Mouse (Mus musculus): Measurements from ENCODE around the gene Ninj2.

Ninj2 gene

DNA sequence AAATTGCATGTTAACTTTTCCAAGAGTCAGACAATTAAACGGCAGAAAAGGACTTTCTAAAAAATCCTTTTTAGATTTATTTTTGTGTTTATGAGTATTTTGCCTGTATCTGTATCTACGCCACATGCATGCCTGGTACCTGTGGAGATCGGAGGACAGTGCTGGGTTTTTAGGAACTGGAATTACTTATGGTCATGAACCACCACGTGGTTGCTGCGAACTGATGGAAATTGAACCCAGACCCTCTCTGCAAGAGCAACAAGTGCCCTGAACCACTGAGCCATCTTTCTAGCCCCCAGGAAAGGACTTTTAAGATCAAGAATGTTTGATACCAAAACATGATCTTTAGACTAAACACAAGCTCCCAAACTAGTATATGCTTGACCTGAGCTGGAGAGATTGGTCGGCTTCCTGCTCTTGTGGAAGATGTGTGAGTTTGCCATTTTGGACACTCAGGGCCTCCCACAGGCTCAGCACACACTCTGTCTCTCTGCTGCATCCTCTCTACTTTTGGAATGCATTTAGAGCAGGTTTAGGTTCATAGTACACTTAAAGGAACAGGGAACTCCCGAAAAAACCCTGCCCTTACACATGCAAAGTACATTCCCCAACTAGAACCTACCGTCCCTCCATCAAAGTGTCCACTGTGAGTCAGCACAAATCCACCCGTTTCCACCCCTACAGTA, 1.1 kb downstream of the Ninj2 start:
- DNase-seq: no peak

GRCm38 (mm10) chr6:120095096-120095495, 1.9 kb downstream of the Ninj2 start:
- no peak for DNase-seq

DNA sequence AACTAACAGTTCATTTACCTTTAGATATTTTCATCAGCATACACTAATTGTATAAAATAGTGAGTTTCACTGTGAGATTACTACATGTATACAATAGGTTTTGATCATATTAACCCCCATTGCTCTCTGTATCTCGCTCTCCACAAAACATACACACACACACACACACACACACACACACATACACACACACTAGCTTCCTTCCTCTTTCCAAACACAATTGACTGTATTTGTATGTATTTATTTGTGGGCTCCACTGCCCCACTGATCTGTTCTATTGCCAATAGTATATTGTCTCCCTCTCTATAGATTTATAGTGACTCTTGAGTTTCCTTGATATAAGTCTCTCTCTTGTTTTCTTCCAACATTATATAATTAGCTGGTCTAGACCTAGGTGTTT, 2.4 kb downstream of the Ninj2 start:
- DNase-seq: no peak

GRCm38 (mm10) chr6:120099392-120099791, 6.2 kb downstream of the Ninj2 start:
- DNase-seq: no peak

- DNase-seq: no peak
Observed at GRCm38 (mm10) chr6:120101221-120101620, 8.1 kb downstream of the Ninj2 start.

DNA sequence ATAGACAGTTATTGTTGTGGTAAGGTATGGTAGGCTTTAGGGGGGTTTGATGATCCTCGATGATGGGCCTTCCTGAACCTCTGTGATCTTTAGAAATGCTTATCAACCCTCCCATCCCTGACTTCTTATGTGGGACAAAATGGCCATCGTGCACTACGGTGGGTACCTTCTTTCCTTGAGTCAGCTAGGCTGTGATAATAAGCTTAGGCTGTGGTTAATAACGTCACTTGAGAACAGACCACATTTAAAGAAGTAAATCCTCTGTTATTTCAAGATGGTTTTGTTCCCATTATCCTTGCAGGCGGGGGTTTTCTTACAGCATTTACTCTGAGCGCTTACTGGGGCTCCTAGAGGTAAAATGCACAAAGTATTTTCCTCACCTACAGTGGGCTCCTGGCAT, 8.8 kb downstream of the Ninj2 start:
- DNase-seq: no peak

DNA sequence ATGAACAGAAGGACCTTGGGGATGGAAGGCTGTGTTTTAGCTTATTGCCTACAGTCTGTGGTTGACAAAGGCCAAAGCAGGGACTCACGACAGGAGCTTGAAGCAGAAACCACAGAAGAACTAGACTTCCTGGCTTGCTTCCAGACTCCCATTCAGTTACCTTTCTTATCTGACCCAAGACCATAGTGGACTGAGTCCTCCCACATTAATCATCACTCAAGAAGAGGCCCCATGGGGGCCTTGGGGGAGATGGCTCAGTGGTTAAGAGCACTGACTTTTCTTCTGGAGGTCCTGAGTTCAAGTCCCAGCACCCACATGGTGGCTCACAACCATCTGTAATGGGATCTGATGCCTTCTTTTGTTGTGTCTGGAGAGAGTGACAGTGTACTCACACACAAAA, 10.0 kb downstream of the Ninj2 start:
- DNase-seq: no peak

DNA sequence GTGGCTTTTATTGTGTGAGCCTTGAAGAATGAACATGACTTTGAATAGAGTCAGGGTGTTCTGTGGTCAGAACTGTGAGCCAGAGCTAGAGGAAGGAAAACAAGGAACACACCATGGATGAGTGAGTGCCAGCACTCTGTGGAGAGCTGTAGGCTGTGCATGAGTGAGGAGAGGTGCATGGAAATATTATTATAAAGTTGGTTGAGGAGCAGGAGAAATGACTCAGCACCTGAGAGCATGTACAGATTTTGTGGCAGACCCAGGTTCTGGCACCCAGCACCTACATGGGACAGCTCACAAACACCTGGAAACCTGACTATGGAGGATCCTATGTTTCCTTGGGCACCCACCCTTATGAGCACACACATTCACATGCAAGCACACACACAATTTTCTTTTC, 11.9 kb downstream of the Ninj2 start:
- DNase-seq: no peak

GRCm38 (mm10) chr6:120107586-120107985, 14.4 kb downstream of the Ninj2 start:
- no peak for DNase-seq

GRCm38 (mm10) chr6:120108061-120108460, 14.9 kb downstream of the Ninj2 start:
- DNase-seq: no peak

DNA sequence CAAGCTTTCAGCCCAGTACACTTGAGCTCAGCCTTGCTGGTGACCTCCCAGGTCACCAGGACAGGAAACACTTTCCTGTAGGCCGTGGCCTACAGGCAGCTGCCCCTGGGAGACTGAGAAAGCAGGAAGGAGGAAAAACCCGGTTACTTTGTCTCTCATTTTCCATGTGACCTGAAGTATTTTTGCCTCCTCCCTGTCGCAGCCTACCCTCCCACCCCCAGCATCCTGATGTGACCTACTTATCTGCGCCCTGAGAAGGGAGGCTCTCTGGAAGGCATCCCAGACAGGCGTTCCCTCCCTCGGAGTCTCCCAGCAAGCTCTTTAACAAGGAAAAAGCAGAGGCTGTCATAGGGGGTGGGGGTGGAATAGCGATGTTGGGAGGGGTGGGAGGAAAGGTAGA, 16.0 kb downstream of the Ninj2 start:
- DNase-seq: no peak

- DNase-seq: no peak
Observed at GRCm38 (mm10) chr6:120109932-120110331, 16.8 kb downstream of the Ninj2 start.

GRCm38 (mm10) chr6:120110738-120111409, 17.7 kb downstream of the Ninj2 start:
- no peak for DNase-seq

- no peak for DNase-seq
Observed at GRCm38 (mm10) chr6:120111410-120111783, 18.2 kb downstream of the Ninj2 start.

DNA sequence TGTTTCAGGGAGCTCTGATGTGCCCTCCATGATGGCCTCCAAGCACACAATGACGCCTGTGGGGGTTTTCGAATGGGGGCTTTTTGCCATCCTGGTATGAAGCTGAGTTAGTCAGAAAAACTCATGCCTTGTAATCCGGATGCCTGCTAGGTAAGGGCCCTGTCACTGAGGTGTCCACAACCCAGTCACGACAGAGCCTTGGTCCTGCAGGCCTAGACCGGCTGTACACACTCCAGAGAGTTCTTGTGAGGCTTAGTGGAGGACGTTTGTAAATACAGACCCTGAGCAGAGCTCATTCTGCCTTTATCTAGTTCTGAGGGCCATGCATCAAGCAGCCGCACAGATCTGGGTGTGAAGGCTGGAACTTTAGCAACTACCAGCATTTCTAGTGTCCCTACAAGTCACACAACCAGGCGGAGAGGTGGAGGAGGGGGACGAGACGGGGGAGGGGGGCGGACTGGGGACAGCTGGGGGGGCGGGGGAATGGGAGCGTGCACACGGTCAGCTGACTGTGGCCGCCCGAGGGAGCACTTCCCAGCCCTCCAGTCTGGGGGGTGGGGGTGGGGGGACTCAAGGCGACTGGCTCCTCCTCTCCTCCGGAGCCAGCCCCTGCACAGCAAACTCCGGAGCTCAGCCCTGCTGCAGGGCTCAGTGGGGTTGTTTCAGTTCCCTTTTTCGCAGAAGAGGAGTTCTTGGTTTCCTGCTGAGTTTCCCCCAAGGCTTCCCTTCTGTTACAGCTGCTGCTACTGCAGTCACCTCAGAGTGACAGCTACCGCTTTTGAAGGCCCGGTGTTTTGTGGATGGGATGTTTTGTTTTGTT, 19.0 kb downstream of the Ninj2 start:
- DNase-seq: peak; percentile 90

- no peak for DNase-seq
Observed at GRCm38 (mm10) chr6:120113856-120114255, 20.7 kb downstream of the Ninj2 start.

GRCm38 (mm10) chr6:120114271-120114670, 21.1 kb downstream of the Ninj2 start:
- DNase-seq: no peak

DNA sequence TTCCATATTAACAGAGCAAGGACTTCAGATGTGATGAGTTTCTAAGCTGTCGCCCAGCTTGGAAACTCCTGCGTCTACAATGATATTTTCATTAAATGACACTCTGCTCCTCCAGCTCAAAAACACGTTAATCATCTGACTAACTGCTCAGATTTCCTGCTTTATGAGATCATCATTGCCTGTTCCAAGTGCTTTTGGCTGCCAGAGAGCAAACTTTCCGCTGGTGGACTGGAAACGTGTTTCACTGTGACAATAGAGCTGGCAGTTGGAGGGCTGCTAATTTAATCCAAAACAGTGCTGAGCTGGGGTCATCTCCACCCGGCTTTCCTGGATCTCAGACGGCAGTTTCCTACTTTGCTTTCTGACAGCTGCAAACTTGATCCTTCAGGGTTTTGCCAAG, 21.5 kb downstream of the Ninj2 start:
- no peak for DNase-seq

DNA sequence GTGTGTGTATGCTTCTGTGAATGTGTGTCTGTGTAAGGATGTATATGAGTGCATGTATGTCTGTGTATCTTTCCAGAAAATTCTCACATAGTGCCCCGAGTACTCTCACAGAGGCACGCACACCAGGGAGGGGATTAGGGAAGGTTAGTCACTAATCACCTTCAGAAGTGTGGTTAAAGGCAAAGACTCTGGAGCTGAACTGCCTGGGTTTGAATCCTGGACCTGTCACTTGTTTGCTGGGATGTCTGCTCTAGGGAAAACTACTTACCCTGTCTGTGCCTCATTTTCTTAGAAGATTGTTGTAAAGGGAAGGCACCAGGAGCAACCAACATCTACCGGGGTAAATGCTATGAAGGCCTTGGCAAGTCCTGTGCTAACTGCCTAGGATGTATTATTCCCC, 22.3 kb downstream of the Ninj2 start:
- no peak for DNase-seq

DNA sequence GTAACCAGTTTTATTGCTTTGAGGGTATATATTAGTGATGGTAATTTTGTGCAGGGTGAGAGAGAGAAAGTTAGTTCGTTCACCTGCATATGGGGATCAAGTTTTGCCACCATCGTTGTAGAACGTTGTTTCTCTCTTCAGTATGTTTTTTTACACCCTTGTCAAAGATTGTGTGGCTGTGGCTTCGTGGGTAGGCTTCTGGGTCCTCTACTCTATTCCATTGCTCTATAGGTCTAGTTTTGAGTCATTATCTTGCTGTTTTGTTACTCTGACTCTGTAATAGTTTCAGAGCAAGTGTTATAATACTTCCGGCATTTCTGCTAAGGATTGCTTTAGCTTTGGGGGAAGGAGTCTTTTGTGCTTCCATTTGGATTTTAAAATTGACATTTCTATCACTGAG, 26.7 kb downstream of the Ninj2 start:
- no peak for DNase-seq

DNA sequence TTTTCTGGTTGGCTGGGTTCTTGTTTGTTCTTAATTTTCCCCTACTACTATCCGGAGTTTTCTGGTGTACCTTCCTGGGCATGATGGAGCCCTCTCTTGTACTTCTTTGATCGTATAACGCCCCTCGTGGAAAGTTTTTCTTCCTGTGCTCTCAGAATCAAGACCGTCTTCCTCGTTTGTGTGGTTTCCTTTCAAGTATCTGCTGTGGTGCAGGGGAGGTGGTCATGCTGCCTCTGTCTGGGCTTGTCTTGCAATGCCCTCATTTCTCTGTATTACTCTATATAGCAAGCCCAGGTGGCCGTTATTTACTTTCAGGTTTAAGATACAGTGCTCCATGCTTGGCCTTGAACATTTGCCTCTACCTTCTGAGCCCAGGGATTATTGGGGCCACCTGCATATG, 31.5 kb downstream of the Ninj2 start:
- DNase-seq: no peak

- no peak for DNase-seq
Observed at GRCm38 (mm10) chr6:120126456-120126855, 33.3 kb downstream of the Ninj2 start.

DNA sequence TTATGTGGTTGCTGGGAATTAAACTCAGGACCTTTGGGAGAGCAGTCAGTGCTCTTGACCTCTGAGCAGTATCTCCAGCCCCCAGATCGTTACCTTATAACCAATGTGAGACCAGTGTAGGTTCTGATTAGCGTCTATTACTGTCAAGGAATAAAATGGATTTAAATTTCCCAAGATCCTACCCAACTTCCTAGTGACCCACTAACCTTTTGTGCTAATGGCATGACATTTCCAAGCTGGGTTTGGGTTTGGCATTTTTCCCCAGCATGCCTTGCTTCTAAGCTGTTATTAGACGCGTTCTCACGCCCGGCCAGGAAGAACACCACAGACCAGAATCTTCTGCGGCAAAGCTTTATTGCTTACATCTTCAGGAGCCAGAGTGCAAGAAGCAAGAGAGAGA, 34.2 kb downstream of the Ninj2 start:
- DNase-seq: no peak

GRCm38 (mm10) chr6:120134748-120135147, 41.6 kb downstream of the Ninj2 start:
- DNase-seq: no peak

All from embryo, embryonic 11 days (tissue).